18 mouse cellular contexts compared by ENCODE assay signal in the genomic region with DNA sequence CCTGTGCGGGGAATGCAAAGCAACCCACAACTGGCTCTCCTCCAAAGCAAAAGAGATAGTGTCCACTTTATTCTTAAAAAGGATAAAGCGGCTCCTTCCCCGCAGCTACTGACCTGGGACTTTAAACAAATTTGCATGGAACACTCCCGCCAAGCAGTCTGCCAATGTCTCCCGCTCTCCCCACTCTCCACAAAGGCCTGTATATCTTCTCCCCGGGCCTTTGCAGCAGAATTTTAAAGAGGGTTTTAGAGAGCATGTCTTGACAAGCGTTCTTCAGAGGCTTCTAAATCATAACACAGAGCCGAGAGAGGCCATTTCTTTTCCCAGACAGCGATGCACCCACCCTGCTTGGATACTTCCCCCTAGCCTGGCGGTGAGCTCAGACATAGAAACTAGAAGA.
DNase-seq lines count a peak whose midpoint lies in the region; ATAC-seq lines count a peak whose summit lies in the region.
"Had no signal": no experiment of that assay in that cellular context is flagged by ENCODE, and none has a peak within 500 bp of the region (broad histone marks: within the 10 kb centered on the region; RNA-seq: fewer than 3 reads in every experiment).

No protein-coding gene starts in this region.

- DNase-seq in heart, postnatal 10 days, result no peak
- DNase-seq in hindbrain, embryonic 14.5 days (ENCODE audit: low spot score), result no peak
- no peak for DNase-seq in hindbrain, embryonic 11.5 days (ENCODE audit: low spot score)
- DNase-seq in kidney, postnatal 14 days, result no peak
- no peak for DNase-seq in kidney, adult 11 months
- DNase-seq: cerebellum, adult 11 months; cerebellum, postnatal 25 days; gastrocnemius, postnatal 36 days; kidney, adult 9 months; kidney, postnatal 4 days; left cerebral cortex, postnatal 4 days; thymus, postnatal 36 days had no signal

- H3K9ac ChIP-seq in heart, embryonic 11.5 days (ENCODE audit: low read depth, low read length), result no peak overlapping the region
- no peak overlapping the region for H3K9ac ChIP-seq in hindbrain, embryonic 14.5 days
- no peak overlapping the region for H3K9ac ChIP-seq in hindbrain, embryonic 11.5 days (ENCODE audit: low read depth, low read length)
- H3K9ac ChIP-seq in midbrain, embryonic 15.5 days, result no peak overlapping the region
- H3K9ac ChIP-seq: hindbrain, embryonic 12.5 days had no signal

- no peaks in the 10 kb centered on the region for H3K36me3 ChIP-seq in heart, embryonic 11.5 days (ENCODE audit: control insufficient read depth, insufficient read depth, low read length)
- H3K36me3 ChIP-seq in hindbrain, embryonic 14.5 days (replicated peaks; ENCODE audit: control insufficient read depth, insufficient read depth), result no peaks in the 10 kb centered on the region
- no peaks in the 10 kb centered on the region for H3K36me3 ChIP-seq in hindbrain, embryonic 11.5 days (ENCODE audit: control insufficient read depth, insufficient read depth, low read length)
- no peaks in the 10 kb centered on the region for H3K36me3 ChIP-seq in midbrain, embryonic 15.5 days (replicated peaks)
- H3K36me3 ChIP-seq: hindbrain, embryonic 12.5 days had no signal

- intact Hi-C loops in heart, postnatal 10 days (cut with DNase I), result no loop called here

- H3K4me1 ChIP-seq in heart, embryonic 11.5 days (ENCODE audit: control insufficient read depth, insufficient read depth, low read length), result no peaks in the 10 kb centered on the region
- peaks cover 2% of the 10 kb centered on the region; the same call in 1 of the 2 replicates for H3K4me1 ChIP-seq in hindbrain, embryonic 14.5 days (replicated peaks; ENCODE audit: control insufficient read depth, insufficient read depth, low read length)
- H3K4me1 ChIP-seq in hindbrain, embryonic 11.5 days (replicated peaks; ENCODE audit: control insufficient read depth, insufficient read depth, low read length), result no peaks in the 10 kb centered on the region
- H3K4me1 ChIP-seq in midbrain, embryonic 15.5 days, result peaks cover 19% of the 10 kb centered on the region

- no peak overlapping the region for H3K4me3 ChIP-seq in heart, embryonic 11.5 days (ENCODE audit: low read depth, low read length)
- no peak overlapping the region for H3K4me3 ChIP-seq in hindbrain, embryonic 14.5 days (replicated peaks; ENCODE audit: low read length)
- H3K4me3 ChIP-seq in hindbrain, embryonic 11.5 days (ENCODE audit: low read depth, low read length), result no peak overlapping the region
- no peak overlapping the region for H3K4me3 ChIP-seq in midbrain, embryonic 15.5 days
- H3K4me3 ChIP-seq: erythroblast, embryonic 14.5 days; hindbrain, embryonic 12.5 days had no signal

- 46% methylated on average over 10 of the region's 10 CpGs for WGBS in heart, embryonic 11.5 days (ENCODE audit: insufficient replicate concordance)
- 32% methylated on average over 10 of the region's 10 CpGs for WGBS in hindbrain, embryonic 14.5 days
- WGBS in hindbrain, embryonic 11.5 days, result 62% methylated on average over 10 of the region's 10 CpGs
- 35% methylated on average over 10 of the region's 10 CpGs for WGBS in midbrain, embryonic 15.5 days

- no peak overlapping the region for H3K27ac ChIP-seq in heart, embryonic 11.5 days (ENCODE audit: low read depth, low read length)
- H3K27ac ChIP-seq in hindbrain, embryonic 14.5 days, result 0 out of 2 replicates have a peak overlapping the region, but pooled peaks have one; percentile 26
- H3K27ac ChIP-seq in hindbrain, embryonic 11.5 days (ENCODE audit: low read depth, low read length), result no peak overlapping the region
- H3K27ac ChIP-seq in midbrain, embryonic 15.5 days, result peak overlapping the region; percentile 55; the same call in 1 of the 2 replicates
- H3K27ac ChIP-seq: hindbrain, embryonic 12.5 days had no signal

- H3K9me3 ChIP-seq in heart, embryonic 11.5 days (replicated peaks; ENCODE audit: control insufficient read depth, low read length), result no peaks in the 10 kb centered on the region
- H3K9me3 ChIP-seq in hindbrain, embryonic 14.5 days (ENCODE audit: control insufficient read depth, low read length), result no peaks in the 10 kb centered on the region
- no peaks in the 10 kb centered on the region for H3K9me3 ChIP-seq in hindbrain, embryonic 11.5 days (ENCODE audit: control insufficient read depth, low read length)
- no peaks in the 10 kb centered on the region for H3K9me3 ChIP-seq in midbrain, embryonic 15.5 days
- H3K9me3 ChIP-seq: hindbrain, embryonic 12.5 days had no signal

- ATAC-seq in heart, embryonic 11.5 days (replicated peaks; ENCODE audit: insufficient number of reproducible peaks, low FRiP score, low TSS enrichment), result no peak
- ATAC-seq in hindbrain, embryonic 14.5 days (ENCODE audit: low FRiP score), result no peak
- ATAC-seq in hindbrain, embryonic 11.5 days (ENCODE audit: low FRiP score), result no peak
- peak; percentile 40; the same call in 1 of the 2 replicates for ATAC-seq in granulocyte monocyte progenitor cell, adult 5-6 weeks (replicated peaks; ENCODE audit: poor library complexity, severe bottlenecking)
- ATAC-seq in midbrain, embryonic 15.5 days (replicated peaks), result no peak
- ATAC-seq: forebrain, embryonic 14.5 days had no signal

- no peaks in the 10 kb centered on the region for H3K27me3 ChIP-seq in heart, embryonic 11.5 days (ENCODE audit: control insufficient read depth, insufficient read depth, low read length)
- H3K27me3 ChIP-seq in hindbrain, embryonic 14.5 days (ENCODE audit: control insufficient read depth, insufficient read depth, low read length), result no peaks in the 10 kb centered on the region; the same call in 1 of the 2 replicates
- no peaks in the 10 kb centered on the region for H3K27me3 ChIP-seq in hindbrain, embryonic 11.5 days (ENCODE audit: control insufficient read depth, insufficient read depth, low read length)
- H3K27me3 ChIP-seq in midbrain, embryonic 15.5 days (replicated peaks), result no peaks in the 10 kb centered on the region
- H3K27me3 ChIP-seq: hindbrain, embryonic 12.5 days had no signal

- H3K4me2 ChIP-seq in heart, embryonic 11.5 days, result peak overlapping the region; percentile 2; the same call in 1 of the 2 replicates
- H3K4me2 ChIP-seq in hindbrain, embryonic 14.5 days (replicated peaks), result no peak overlapping the region
- no peak overlapping the region for H3K4me2 ChIP-seq in hindbrain, embryonic 11.5 days (replicated peaks; ENCODE audit: low read depth, low read length)
- H3K4me2 ChIP-seq in midbrain, embryonic 15.5 days, result no peak overlapping the region
- H3K4me2 ChIP-seq: hindbrain, embryonic 12.5 days had no signal

Comparison
In these comparisons a context has a peak if more than half of its experiments do, and no peak if none do; other contexts are left out.
1. H3K27ac ChIP-seq: peak in hindbrain, embryonic 14.5 days (single experiment) and midbrain, embryonic 15.5 days (single experiment); none in heart, embryonic 11.5 days (single experiment) and hindbrain, embryonic 11.5 days (single experiment).